Mouse (Mus musculus) ZHBTc4 (cell line): ENCODE results near the gene Irf2bp2.
"Not testable (repeated sequence)": the region's sequence is repeated elsewhere in the genome, so short reads cannot be mapped to it uniquely, and the experiment has no call there.

Source experiments
- DNase-seq: peaks from one replicate; pipeline ENCODE4 v3.0.0-alpha.2; 2011; ENCODE audit warnings: low read depth, low spot score

Irf2bp2 gene

DNA sequence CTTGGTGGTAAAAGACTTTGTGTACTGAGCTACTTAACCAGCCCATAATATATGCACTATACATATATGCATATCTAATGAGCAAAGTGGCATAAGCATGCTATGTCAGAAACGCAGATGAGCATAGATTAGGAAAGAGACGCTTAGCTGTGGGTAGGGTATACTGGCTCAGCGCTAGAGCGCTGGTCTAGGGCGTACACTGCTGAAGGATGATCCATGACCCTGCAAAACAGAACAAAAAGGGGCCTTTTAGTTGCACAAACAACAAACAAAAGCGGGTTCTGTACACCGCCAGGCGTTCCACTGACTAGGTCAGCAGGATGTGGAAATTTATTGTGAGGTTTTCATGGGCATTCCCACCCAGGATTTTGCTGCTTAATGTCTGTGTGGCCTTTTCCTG, 8.9 kb upstream of the Irf2bp2 start:
- peak; percentile 78 for DNase-seq

DNA sequence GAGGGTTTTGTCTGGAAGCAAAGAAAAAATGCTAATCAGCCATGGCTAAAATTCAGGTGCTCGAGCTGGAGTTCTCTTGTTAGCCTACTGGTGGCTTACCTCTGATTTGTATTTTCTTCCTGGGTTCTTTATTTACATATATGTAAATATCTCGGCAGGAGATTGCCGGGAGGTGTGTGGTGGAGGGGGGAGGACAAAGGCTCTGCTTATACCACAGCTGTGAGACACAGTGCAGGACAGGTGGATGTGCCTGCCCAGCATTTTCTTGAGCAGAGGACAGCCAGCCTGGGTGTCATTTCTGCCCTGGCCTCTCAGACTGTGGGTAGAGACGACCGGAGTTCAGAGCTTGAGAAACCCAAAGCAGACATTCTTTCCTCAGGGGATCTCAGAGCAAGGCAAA, 7.5 kb upstream of the Irf2bp2 start:
- peak; percentile 68 for DNase-seq

DNA sequence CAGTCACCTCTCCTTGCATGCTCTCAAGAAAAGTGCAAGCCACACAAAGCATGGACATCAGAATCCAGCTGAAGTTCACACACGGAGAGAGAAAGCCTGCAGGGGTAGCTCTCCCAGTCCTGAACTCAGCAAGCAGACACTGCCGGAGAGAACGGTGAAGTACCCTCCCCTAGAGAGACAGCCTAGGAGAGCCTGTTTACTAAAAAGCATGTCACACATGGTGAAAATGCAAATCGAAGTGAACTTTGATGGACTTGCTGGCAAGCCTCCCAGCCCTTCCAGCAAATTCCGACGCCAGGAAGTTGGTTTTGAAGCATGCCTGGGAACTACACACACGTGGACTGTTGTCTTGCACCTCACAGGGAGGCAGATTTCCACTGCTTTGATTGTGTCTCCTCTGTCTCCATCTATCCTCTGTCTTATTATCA, 7.0 kb upstream of the Irf2bp2 start:
- peak; percentile 52 for DNase-seq

DNA sequence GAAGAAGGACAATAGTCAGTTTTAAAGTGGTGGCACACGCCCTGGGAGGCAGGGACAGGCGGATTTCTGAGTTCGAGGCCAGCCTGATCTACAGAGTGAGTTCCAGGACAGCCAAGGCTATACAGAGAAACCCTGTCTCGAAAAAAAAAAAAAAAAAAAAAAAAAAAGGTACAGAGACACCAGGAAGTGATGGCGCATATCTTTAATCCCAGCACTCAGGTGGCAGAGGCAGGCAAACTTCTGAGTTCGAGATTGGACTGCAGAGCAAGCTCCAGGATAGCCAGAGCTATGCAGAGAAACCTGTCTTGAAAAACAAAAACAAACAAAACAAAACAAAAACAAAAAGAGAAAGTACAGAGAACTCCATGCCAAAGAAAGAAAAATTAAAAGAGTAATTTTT, 6.6 kb upstream of the Irf2bp2 start:
- not testable (repeated sequence) for DNase-seq

DNA sequence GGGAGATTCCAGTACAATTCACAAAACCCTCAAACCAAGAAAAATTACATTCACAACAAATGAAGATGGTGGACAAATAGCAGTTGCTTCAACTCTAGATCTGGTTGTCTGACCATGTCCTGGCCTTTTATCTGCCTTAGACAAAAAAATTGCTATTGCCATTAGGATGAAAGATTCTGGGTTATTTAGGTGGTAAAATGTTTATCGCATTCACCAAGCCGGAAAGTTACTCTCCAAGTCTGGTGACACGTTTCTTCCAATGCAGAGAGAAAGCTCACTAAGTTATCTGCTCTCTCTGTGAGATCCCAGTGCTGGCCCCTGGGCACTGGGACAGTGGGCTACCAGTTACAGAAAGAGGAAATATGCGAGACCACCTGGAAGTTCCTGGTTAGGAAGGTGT, 5.5 kb upstream of the Irf2bp2 start:
- DNase-seq, result no peak

DNA sequence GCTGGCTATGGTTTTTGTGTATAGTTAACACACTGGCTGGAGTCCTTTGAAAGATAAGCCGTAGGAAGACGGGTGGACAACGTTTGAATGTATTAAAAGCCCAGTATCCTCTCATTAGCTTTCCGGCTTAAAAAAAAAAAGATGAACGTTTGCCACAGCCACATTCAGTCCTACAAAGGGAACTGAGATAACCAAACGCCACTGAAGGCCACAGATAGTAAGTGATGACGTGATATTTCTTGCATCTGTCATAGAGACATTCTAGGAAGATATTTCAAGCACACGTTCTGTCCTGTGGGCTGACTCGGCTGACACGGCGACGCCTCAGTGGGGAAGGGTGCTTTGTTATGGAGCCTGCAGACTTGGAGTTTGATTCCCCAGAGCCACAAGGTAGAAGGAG, 4.4 kb upstream of the Irf2bp2 start:
- no peak for DNase-seq

DNA sequence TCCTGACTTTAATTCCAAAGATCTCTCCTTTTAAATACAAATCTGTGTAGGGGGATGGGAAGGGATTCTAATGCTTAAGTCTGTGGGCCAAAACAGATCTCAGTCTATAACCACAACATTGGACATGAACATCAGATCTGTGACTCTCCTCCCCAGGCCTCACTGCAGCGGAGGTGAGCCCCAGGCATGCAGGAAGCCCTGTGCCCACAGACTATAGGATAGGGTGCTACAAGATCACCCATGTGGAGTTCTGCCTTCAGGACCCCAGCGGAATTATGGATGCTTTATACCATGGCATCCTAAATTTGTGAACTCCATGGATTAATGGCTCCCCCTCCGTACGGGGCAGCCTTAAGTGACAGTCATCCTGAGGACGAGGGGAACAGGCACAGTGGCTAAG, 2.9 kb upstream of the Irf2bp2 start:
- DNase-seq, result no peak

DNA sequence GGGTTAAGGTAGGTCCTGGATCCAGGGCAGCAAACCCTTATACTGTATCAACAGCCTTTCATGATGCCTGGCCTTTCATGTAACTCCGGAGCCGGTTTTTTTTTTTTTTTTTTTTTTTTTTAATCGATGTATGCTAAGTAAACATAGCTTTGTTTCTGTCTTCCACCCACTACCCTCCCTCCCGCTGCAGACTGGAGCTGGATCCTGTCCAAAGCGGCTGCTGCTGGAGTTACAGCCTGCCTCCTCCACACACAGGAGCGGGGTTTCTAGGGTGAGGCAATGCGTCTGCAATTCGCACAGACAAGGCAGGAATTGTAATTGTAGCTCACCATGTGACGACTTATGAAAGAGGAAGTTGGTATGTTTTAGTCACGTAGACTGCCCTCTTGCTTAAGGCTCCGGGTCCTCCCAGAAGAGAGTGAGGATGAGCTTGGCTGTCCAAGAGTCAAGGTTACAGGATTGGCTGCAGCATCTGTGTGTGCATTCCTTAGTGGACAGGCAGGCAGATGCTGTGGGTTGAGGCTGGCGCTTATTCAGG, 2.4 kb upstream of the Irf2bp2 start:
- DNase-seq, result peak; percentile 86

DNA sequence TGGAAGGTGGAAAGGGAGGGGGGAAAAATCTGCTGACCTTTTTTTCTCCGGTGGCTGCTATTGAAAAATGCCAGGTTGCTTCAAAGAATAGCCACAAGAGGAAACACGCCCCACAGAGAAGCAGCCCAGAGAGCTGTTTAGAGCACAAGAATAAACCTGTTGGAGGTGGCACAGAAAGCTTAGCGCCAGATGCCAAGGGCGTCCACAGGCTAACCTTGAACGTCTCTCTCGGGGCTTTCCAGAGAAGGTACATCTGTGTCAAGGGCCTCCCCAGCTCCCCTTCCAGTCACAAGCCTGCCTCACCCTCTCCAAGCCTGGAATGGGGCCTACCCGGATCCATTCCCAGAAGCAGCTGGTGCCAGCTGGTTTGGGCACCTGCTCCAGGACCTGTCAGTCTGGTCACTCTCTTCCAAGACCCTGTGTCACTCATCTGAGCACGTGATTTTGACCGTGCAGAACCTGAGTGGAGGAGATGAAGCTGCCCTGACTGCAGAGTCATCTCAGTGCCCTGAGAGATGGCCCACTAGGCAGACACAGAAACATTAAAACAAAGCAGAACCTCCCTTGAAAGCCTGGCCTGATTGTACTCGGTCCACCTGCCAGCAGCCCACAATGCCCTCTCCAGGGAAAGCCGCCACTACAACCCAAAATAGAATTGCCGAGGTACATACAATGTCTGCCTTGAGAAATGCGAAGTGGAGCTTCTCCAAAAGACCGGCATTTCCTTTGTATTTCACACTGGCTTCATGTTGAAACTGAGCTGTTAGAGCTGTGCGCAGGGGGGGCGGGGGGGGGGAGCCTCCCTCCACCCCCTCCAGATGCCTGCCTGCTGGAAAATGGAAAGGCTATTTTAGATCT, 1.6 kb upstream of the Irf2bp2 start:
- DNase-seq, result peak; percentile 30

DNA sequence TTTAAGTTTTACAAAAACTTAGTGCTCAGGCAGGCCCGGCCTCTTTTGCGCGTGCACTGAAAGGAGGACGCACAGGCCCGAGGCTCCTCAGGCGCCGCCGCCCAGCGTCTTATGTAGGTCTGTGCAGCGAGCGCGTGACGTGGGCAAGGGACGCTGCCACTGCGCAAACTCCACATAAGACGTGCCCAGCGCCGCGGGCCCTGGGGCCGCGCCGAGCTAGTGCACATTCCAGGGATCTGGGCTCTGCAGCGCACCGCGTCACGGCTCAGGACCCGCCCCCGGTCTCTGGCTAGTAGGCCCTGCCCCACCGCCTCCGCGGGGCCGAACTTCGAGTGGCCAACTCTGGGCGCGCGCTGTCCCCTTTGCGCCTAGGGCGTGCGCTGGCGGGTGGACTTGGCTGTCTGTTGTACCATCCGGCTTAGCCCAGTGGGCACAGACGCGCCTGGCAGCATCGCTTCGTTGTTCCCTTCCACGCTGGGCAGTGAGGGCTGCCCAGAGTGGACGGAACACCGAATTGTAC, 755 bp upstream of the Irf2bp2 start:
- peak; percentile 98 for DNase-seq

DNA sequence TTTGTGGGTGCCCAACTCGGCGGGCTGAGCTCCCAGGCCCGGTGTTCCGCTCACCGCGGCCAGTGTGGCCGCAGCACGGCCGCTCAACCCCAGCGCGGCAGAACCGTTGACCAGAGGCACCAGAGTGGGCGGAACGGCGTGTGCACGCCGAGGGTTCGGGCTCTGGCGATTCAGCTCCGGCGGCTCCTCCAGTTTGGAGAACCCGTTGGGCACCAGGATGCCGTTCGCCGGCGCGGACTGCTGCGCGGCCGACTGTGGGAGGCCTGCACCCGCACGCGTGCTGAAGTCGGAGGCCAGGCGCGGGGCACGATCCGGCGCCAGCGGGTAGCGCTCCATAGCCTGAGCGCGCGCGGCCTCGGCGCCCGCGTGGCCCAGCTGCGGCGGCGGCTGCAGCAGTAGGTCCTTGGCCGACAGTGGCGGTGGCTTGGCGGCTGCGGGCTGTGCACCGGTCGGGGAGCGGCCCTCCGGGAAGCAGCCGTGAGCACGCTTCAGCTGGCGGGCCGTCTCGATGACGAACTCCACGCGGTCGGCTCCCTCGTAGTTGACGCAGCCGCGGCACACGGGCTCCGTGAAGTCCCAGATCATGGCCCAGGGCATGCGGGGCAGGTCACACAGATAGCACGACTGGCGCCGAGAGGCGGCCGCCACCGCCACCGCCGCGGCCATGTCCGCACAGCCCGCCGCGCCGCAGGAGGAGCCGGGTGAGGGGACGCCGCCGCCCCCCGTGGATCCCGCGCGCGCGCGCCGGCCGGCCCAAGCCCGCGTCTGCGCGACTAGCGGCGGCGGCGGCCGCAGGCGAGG, 815 bp downstream of the Irf2bp2 start:
- peak; percentile 67 for DNase-seq

DNA sequence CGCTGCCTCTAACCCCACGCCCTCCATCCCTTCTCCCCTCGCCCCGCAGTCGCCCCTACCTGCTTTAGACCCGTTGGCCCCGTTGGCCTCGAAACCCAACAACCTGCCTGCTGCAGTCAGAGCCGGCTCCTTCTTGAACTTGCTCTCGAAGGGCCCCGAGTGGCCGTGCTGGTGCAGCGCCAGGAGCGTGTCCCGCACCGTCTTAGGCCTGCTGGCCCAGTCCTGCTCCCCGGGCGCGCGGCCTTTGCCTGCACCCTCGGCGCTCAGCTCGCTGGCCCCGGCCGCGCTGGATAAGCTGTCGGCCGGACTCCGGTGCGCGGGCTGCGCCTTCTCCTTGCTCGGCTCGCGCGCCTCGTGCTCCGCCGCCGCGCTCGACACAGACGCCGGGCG, 1.4 kb downstream of the Irf2bp2 start:
- peak; percentile 58 for DNase-seq

DNA sequence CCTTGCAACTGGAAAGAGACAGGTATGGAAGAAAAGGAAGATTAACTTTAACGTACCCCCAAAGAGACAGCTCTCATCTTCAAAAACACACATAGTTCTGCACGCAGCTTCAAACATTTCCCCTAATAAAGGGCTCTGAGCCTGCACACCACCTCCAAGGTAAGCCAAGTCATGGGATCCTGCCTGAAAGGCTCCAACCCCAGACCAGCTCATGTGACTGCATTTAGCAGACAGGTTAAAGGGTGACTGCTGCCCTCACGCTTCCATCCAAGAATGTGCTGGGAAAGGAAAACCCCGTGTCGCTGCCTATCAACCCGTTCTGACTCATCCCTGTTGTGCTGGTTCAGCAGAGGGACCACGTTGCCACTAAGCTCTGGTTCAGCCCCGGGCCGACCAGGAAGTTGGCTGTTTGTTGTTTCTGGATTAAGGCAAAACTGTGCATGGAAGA, 1.9 kb downstream of the Irf2bp2 start:
- DNase-seq, result peak; percentile 64

DNA sequence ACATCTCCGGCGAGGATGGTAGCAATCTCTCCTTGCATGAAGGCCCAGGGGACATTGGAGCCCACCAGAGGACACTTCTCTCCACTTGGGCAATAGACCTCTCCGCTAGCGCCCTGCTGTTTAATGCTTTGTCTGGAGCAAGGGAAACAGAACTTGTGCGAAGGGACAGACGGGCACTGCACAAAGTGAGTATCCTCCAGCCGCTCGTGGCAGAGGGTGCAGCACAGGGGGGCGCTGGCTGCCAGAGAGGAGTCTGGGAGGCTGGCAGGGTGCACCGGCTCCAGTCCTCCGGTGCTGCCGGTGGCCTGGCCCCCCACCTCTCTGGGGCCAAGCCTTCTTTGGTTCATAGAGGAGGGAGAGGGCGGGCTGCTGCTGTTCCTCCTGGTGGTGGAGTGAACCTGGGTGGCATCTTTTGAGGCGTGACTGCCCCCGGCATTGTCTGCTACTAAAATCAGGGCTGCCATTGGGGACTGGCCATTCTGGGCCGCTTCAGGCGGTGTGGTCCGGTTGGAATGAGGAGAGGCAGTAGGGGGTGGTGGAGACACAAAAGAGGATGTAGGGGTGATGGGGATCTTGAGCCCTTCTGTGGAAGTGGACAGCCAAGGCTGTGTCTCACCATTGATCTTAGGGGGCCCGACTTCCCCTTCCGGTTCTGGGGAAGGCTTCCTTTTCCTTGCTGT, 2.5 kb downstream of the Irf2bp2 start:
- no peak for DNase-seq

DNA sequence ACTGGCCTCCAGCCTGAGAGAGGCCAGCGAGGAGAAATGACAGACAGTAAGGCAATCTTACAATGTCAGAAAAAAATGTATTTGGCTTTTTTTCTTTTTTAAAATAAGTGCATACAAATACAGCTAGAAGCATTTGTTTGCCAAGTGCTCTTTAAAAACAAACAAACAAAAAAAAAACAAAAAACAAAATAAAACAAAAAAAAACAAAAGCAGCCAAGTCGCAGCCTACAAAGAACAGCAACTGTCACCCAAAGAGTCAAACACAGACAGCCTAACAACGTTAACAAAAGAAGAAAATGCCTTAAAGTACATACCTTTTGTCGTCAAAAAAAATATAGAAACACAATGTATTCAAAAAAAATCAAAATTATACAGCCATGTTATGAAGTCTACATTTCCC, 3.2 kb downstream of the Irf2bp2 start:
- no peak for DNase-seq

DNA sequence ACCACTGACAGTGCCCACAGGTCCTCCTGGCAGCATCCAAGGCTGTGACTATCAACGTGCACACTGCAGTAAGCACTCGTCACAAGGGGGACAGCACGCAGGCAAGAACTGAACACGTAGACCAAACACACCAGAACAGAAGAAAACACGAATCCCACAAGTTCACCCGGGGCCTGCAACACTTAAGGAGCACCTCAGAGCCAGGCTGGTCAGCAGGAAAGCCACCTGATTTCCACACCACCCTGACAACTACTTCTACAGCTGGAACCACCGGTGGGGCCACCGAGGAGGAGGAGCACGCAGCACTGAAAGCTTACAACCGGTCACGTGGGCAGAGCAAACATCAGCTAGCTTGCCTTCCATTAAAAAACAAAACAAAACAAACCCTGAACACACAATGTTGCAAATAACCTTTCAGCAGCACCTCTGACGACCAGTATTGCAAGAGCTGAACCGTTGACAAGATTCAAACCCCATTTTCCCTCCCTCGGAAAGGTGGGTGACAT, 3.7 kb downstream of the Irf2bp2 start:
- DNase-seq, result peak; percentile 32

DNA sequence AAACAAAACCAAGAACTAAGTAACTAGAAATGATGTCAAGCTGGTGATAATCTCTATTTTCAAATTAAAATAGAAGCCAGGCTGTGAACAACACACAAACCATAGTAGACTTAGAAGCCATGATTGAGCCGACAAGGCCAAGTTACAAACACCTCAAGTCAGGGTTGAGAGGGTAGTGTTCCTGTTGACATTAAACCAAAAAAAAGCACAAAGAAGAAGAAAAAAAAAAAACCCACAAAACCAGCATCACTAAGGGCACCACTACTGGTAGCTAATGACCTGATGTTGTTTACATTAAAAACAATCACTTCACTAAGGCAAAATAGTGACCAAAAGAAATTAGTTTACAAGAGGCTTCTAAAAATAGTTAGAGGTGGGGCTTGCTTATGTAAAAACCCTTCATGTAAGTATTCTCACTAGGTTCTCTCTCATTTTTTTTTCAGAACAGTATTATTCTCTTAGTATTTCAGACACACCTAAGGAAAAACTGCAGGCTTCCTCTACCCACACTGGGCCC, 4.2 kb downstream of the Irf2bp2 start:
- no peak for DNase-seq

DNA sequence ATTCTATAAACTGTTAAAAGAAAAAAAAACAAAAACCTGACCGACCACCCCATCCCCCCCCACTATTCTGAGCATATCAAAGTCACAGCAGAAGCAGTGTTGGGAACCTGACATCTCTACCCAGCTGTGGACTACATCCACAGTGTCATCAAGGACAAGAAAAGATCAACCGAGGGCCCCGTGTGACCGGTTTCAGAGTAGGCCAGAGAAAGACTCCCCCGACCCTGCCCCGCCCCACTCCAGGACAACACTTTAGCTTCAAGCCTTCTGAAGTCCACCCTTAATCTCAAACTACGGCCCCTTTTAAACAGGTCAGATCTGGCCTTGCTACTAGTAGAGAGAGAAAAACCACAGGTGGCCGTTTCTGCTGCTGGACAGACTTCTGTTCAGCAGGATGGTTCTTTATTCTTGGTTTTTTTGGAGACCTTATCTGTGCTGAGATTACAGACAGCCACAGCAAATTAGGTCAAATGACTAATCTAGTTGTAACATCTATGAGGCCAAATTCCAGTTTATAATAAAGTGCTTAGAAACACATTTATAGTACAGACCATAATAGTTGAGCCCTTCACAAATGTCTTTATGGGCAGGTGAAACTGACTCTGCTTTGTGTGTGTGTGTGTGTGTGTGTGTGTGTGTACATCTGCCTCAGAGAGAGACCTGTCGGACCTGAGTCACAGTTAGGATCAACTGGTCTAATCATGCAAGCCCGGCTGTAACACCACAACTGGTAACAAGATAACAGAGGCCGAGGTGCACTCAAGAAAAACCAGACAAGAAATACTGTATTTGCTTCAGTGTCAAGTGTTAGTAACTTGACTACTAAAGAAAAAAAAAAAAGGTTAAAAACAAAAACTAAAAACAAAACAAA, 4.9 kb downstream of the Irf2bp2 start:
- no peak for DNase-seq

DNA sequence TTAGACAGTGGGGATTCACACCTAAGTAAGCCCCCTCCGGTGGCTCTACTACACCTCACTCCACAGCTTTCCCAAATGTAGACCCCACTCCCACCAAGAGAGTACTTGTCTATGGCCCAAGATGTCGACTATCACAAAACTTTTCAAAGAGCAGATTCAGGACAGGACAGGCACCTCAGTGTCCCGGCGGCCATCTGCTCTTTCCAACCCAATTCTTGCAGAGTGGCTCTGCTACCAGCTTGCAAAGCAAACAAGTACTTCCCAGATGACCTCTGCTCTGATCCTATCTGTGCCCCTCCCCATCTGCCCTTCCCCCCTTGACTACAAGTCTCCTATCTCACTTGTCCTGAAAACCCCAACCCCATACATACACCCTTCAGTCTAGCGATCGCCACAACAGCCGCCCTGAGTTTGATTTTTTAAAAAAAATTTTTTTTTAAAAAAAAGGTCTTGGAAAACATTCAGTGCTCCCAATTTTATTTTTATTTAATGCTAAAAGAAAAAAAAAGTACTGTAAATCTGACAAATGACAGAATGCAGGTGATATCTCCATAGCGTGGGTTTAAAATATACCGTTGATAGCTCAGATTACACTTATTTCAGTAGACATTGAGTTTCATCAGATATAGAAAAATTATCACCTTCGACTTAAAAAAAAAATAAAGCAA, 5.8 kb downstream of the Irf2bp2 start:
- DNase-seq, result no peak
